Mouse (Mus musculus) lung, postnatal 14 days (tissue): ENCODE results near the gene Irf1.

Experiments used
- DNase-seq: peaks from one replicate; pipeline ENCODE4 v3.0.0; 2021

Irf1 gene

DNA sequence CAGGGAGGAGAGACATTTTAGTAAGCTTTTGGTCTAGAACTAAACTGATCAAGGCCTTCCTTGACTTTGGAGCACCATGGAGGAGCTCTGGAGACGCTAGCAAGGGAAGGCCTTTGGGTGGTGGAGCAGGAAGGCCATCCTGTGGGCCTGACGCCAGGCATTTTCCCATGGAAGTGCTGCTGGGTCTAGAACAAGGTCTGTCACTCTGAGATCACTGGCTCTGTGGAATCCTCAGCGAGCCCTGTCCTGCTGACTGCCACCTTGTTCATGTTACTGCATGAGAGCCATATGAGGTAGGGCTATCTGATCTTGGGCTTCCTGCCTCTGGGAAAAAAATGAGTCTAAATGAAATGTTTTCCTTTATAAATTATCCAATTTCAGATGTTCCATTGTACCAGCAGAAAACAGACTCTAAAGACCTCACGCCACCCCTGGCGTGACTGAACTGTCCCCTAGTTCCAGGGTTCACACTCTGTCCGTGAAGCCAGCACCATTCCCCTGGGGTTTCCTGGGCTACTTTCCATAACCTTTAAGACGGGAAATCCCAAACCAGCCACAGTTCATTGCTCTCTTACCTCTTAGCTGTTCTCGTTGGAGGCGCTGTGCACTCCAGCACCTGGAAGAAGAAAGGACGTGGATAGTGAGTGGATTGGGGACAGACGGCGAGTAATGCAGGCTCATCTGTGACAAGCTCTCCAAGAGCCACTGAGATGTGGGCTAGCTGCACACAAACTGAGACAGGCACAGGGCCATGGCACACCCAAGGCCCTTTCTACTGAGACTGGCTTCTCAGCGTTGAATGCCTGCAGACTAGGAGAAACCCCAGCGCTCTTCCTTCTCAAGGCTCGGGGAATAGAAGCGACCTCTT lies 43.4 kb downstream of the Irf1 start:
- DNase-seq: no peak

DNA sequence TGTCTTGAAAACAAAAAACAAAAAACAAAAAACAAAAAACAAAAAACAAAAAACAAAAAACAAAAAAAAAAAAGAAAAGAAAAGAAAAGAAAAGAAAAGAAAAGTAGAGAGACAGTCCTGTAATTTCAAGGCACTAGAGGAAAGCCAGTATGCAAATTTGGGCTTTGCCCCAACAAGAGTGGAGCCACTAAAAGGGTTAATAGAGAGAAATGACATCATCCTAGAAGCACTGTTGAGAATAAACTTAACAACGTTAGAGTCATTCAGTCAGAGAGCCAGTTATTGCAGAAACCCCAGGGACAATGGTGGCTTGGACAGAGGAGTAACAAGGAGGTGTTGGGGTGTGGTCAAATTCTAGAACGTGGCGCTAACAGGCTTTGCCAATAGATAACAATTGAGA lies 45.0 kb downstream of the Irf1 start:
- no peak for DNase-seq

DNA sequence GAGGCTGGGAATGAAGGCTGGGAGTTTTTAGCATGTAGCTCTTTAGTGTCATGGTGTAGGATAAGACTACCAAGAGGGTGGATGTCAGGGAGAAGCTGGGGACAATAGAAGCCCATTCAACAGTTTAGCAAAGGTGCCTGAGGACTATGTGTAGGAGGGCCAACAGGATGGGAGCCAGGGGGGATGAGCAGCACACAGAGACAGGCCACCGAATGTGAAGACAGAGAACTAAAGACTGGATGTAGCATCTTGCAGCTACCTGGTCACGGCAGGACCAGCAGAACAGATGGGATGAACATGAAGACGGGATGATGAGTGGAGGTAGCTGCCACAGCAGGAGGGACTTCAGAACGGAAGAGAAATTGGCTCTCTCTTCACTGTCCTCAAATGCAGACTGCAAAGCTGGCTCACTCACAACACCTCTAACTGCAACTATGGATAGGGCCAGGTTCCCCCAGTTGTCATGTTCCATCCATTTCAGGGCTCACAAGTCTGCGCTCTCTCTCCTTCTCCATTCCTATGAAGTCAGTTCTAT lies 47.1 kb downstream of the Irf1 start:
- DNase-seq: no peak

DNA sequence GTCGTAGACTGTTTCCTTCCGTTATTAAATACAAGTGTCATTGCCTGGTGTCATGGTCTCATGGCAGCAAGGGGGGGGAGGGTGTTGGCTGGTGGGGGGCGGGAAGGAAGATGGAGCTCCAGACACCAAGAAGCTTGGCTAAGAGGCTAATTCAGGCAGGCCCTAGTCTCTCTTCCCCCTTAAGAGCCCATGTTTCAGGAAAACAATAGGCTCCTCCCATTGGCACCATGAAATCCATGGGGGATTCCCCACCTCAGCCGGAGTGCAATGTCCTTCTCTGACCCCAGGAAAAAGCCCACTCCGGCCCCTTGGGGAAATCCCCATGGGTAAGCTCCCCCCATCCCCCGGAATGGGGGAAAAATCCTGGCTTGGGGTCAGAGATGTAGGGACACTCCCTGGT lies 49.0 kb downstream of the Irf1 start:
- no peak for DNase-seq

DNA sequence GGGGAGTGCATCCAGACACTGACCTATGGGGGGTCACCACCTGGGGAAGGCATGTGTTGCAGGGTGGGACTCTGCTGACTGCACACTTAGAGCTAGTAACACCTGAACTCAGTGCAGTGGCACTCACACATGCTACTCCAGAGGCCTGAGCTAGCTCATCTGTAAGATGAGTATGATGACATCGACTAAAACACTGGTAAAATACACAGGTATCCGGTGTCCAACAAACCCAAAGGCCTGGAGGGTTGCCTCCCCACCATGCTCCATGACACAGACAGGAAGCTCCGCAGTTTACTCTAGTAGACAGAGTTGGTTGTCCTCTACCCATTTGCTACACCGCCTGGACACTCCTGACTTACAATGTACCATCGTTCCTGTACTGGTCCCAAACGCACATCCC lies 49.7 kb downstream of the Irf1 start:
- DNase-seq: no peak

DNA sequence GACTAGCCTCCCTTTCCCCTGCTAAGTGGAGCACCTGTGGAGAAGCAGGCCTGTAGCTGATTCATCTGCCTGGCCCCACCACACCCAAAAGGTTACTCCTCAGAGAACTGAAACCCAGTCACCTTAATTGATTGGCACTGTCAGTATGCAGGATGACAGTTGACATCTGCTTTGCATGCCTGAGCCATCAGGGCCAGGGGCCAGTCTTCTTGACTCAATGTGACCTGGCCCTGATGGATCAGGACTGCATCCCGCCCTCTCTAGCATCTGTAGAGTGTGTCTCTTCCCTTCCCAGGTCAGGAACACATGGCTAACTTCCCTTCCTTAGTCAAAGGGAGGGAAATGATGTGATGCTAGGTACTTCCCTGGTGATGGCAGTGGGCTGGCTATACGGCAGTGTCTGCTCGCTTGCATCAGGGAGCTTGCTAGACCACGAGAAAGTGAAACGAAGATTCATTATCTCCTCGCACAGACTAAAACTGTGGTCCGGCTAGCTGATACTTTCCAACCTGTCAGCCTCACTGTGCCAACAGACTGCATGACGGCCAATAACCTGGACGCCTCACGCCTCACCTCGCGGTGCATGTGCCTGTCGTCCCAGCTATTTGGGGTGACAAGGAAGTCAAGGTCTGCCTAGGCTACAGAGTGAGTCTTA lies 50.8 kb downstream of the Irf1 start:
- DNase-seq: no peak

DNA sequence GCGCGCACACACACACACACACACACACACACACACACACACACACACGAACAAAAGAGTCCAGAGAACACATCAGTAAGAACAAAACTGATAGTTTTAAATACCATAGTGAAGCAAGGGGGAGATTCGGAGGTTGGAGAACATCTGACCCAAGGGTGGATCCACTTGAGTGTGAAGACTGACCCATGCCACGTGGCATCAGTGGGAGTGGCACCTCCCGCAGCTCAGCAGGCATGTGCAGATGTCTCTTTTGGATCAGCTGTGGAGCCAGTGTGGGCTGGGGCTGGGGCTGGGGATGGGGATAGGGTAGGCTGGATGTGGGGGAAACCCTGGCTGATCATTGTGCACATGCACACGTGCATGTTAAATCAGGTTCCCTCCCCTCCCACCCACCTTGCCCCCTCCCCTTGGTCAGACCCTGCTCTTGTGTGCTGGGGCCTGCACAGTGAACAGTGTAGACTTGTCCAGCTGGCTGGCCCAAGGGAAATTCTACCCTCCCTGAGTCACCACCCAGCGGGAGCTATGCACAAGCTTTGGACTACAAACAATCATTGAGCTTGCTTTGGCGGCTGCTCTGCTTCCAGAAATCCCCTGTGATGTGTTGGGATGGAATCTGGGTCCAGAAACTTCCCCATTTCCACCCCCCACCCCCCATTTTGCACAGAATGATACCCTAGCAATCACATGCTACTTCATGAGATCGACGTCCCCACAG lies 51.6 kb downstream of the Irf1 start:
- no peak for DNase-seq

DNA sequence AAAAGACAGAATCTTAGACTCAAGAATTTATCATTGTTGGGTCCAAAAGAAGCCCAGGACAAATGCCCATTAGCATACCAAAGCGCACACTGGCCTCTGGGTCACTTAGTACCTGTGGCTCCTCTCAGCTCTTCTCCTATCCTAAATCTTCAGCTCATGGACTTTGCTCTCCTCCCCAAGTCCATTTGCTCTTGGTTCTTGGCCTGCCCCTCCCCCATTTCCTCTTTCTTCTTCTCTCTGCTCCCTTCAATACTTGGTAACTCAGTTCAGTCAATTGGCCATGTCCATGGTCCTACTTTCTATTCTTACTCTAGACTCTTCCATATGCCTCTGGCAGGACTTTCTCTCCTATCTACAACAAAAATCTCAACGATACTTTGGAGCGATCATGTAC lies 52.1 kb downstream of the Irf1 start:
- no peak for DNase-seq

DNA sequence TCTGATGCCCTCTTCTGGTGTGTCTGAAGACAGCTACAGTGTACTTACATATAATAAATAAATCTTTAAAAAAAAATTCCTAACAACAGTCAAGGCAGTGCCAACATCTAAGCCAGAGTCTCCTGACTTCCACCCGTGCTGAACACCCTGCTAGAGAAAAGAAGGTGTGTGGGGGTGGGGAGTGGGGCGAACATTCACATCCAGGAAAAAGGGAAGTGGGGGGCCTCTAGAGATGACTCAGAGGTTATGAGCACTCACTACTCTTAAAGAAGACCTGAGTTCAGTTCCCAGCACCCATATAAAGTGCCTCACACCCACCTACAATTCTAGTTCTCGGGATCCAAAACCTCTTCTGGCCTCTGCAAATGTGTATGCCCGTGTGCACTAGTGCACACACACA lies 55.6 kb downstream of the Irf1 start:
- no peak for DNase-seq
